Mouse (Mus musculus) erythroblast, embryonic 14.5 days (primary cell): Measurements from ENCODE around the gene Lama5. TPM values are rescaled to one million over a fixed set of nuclear protein-coding genes. Genes with fewer than 3 reads are reported as not detected.

Experiments
- H3K27me3 ChIP-seq: 2 replicates; pipeline ENCODE4 v1.6.1; 2012; ENCODE audit warnings: inconsistent platforms; ENCODE audit not compliant: control insufficient read depth
- H3K36me3 ChIP-seq: 2 replicates; pipeline ENCODE4 v1.6.1; 2012; ENCODE audit warnings: mild to moderate bottlenecking, inconsistent platforms; ENCODE audit not compliant: control insufficient read depth
- H3K4me1 ChIP-seq: 2 replicates; pipeline ENCODE4 v1.6.1; 2012; ENCODE audit warnings: inconsistent platforms; ENCODE audit not compliant: control insufficient read depth
- H3K4me3 ChIP-seq: replicated peaks from 2 replicates; pipeline ENCODE3; 2012; ENCODE audit warnings: moderate library complexity, mild to moderate bottlenecking, inconsistent platforms
- H3K9me3 ChIP-seq: 2 replicates; pipeline ENCODE4 v1.6.1; 2012; ENCODE audit warnings: low read length, inconsistent platforms, mixed read lengths; ENCODE audit not compliant: control insufficient read depth
- GATA1 ChIP-seq: IDR thresholded peaks from 2 replicates; pipeline ENCODE4 v1.6.1; 2012; ENCODE audit warnings: low read length, inconsistent platforms, mixed read lengths
- TAL1 ChIP-seq: IDR thresholded peaks from 3 replicates; pipeline ENCODE4 v1.6.1; 2012; ENCODE audit warnings: low read length, inconsistent platforms, mixed read lengths
- polyA plus RNA-seq: library from polyadenylated mRNA; stranded (reverse); fragments of >175 nt; gene quantifications from 2 replicates; pipeline ENCODE4 v1.2.3, GENCODE M21; 2012

The Lama5 gene
- polyA plus RNA-seq, 1 experiment: 0.14 TPM

GRCm38 (mm10) chr2:180255701-180256100, 30.0 kb upstream of the Lama5 start:
- TF ChIP-seq GATA1: no peak
- TF ChIP-seq TAL1: no peak
- H3K4me3 ChIP-seq: peak overlapping the region; percentile 77
- no peaks in the 10 kb centered on the region for H3K9me3 ChIP-seq
- no peaks in the 10 kb centered on the region for H3K27me3 ChIP-seq
- peaks cover 29% of the 10 kb centered on the region for H3K36me3 ChIP-seq
- peaks cover 42% of the 10 kb centered on the region for H3K4me1 ChIP-seq

DNA sequence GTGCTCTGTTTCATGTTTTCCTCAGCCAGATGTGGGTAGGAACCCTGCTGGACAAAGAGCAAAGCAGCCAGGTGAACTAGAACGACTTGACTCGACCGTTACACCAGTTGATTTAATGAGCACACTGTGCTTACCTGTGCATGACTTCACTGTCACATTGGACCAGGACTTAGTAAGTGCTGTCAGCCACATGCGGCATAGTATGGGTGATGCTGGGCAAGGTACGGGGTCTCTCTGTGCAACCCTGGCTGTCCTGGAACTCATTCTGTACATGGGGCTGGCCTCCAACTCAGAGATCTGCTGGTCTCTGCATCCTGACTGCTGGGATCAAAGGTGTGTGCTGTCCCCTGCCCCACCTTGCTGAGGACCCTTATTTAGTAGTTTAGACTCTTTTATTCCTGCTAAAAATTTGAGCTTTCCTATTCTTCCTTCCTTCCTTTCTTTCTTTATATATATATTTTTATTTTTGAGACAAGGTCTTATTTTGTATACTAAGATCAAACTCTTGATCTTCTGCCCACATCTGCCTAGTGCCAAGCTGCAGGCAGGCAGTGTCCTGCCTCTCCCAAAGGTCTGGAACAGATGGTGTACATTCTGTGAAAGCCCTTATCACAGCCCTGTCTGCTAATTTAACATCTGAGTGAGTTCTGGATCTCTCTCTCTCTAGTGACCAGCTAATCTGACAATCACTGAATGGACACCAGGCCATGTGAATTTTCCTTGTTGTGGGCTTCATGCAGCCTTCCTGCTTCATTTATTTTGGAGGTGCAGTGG, 29.0 kb upstream of the Lama5 start:
- H3K36me3 ChIP-seq: peaks cover 18% of the 10 kb centered on the region
- TF ChIP-seq GATA1 (no peak), TAL1 (no peak)
- no peaks in the 10 kb centered on the region for H3K27me3 ChIP-seq
- no peak overlapping the region for H3K4me3 ChIP-seq
- H3K9me3 ChIP-seq: no peaks in the 10 kb centered on the region
- H3K4me1 ChIP-seq: peaks cover 42% of the 10 kb centered on the region

DNA sequence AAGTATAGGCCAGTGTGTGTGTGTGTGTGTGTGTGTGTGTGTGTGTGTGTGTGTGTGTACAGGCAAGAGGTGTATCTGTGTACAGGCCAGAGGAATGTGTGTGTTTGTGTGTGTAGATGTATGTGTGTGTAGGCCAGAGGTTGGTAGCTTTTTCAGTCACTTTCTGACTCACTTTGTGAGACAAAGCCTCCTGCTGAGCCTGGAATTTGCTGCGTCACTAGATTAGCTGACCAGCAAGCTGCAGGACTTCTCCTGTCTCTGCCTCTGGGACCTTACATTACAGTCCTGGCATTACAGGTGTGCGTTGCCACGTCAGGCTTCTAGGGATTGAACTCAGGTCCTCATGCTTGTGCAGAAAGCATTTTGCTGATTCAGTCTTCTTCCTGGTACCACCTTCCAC, 26.2 kb upstream of the Lama5 start:
- Histone ChIP-seq H3K36me3 (no peaks in the 10 kb centered on the region), H3K27me3 (no peaks in the 10 kb centered on the region), H3K9me3 (no peaks in the 10 kb centered on the region), H3K4me3 (no peak overlapping the region), H3K4me1 (peaks cover 25% of the 10 kb centered on the region)
- TF ChIP-seq TAL1 (no peak), GATA1 (no peak)

DNA sequence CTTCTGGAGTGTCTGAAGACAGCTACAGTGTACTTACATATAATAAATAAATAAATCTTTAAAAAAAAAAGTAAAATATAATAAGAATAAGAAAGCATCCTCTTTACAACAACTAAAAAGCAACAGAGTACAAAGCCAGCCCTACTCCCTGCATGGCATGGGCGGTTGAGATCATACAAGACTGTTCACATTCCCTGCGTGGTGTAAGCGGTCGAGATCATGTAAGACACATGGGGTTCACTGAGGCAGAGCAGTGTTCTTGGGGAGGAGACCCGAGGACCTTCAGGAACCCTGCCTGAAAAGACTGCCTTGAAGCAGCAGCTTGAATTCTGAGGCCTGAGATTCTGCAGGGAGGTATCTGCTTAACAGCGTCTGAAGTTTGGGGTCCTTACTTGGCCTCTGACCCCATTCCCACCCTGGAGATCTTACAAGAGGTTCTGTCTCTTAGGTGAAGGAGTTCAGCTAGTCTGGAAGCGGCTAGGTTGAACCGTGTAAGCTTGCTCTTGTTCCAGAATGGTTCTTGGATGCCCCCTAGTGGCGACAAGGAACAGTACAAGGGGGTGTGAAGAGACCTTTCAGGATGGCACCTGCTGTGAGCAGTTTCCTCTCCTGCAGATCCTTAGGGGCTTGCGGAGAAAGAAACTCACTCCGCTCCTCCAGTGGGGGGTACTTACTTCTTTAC, 25.4 kb upstream of the Lama5 start:
- no peak overlapping the region for H3K4me3 ChIP-seq
- no peaks in the 10 kb centered on the region for H3K9me3 ChIP-seq
- H3K36me3 ChIP-seq: no peaks in the 10 kb centered on the region
- H3K4me1 ChIP-seq: peaks cover 17% of the 10 kb centered on the region
- H3K27me3 ChIP-seq: no peaks in the 10 kb centered on the region
- TF ChIP-seq TAL1 (no peak), GATA1 (no peak)

GRCm38 (mm10) chr2:180248947-180249660, 23.4 kb upstream of the Lama5 start:
- no peaks in the 10 kb centered on the region for H3K36me3 ChIP-seq
- no peak for TF ChIP-seq GATA1
- no peak for TF ChIP-seq TAL1
- no peaks in the 10 kb centered on the region for H3K9me3 ChIP-seq
- peaks cover 11% of the 10 kb centered on the region for H3K4me1 ChIP-seq
- no peaks in the 10 kb centered on the region for H3K27me3 ChIP-seq
- no peak overlapping the region for H3K4me3 ChIP-seq

DNA sequence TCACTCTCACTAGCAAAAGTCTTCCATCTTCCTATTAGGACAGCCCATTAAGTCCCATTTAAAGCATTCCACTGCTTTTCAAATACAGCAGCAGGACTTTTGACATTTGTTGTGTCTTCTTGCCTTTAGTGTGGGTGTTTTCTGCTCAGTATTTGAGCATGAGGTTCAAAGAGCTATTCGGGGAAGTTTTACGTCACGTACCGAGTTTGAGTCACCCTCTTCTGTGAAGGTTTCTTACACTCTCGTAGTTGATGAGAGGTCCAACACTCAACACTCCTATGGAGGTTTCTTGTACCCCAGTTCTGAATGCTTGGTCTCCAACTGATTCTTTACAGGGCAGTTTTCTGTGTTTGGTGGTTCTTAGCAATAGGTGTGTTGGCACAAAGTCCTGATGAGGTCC, 22.3 kb upstream of the Lama5 start:
- H3K4me3 ChIP-seq: no peak overlapping the region
- TF ChIP-seq GATA1: no peak
- H3K4me1 ChIP-seq: peaks cover 11% of the 10 kb centered on the region
- no peaks in the 10 kb centered on the region for H3K9me3 ChIP-seq
- H3K36me3 ChIP-seq: no peaks in the 10 kb centered on the region
- H3K27me3 ChIP-seq: no peaks in the 10 kb centered on the region

DNA sequence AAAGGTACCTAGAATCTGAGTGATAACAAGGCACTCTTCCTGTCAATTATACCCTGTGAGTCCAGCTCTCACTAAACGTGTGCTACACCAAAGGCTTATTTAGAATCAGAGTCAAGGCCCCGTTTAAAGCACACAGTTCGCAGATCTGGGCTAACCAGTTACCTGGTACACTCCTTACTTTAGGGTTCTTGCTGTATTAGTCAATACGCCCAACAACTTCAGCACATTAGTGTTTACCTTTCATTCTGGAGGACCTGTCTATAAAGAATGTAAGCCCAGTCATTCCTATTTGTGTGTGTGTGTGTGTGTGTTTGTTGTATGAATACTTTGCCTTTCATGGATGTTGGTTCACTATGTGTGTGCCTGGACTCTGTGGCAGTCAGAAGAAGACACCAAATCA, 17.4 kb upstream of the Lama5 start:
- Histone ChIP-seq H3K9me3 (peaks cover 8% of the 10 kb centered on the region; the same call in 1 of the 2 replicates), H3K4me3 (no peak overlapping the region), H3K36me3 (no peaks in the 10 kb centered on the region), H3K4me1 (peaks cover 13% of the 10 kb centered on the region), H3K27me3 (no peaks in the 10 kb centered on the region; the same call in 1 of the 2 replicates)
- TF ChIP-seq GATA1 (no peak), TAL1 (no peak)

GRCm38 (mm10) chr2:180238591-180238990, 12.9 kb upstream of the Lama5 start:
- TF ChIP-seq GATA1 (no peak), TAL1 (no peak)
- Histone ChIP-seq H3K4me3 (no peak overlapping the region), H3K36me3 (no peaks in the 10 kb centered on the region), H3K9me3 (peaks cover 8% of the 10 kb centered on the region; the same call in 1 of the 2 replicates), H3K4me1 (peaks cover 51% of the 10 kb centered on the region), H3K27me3 (no peaks in the 10 kb centered on the region; the same call in 1 of the 2 replicates)
